Mouse (Mus musculus): ENCODE data around the gene Tmem219. TPM values are rescaled to one million over a fixed set of nuclear protein-coding genes. Genes with fewer than 3 reads are reported as not detected.
A peak's percentile ranks its signal among the peaks of the same experiment; 100 is the strongest.

Gene Tmem219
- polyA plus RNA-seq (2012; rRNA removed), result 83.6 and 92.9 TPM in 2 replicates

DNA sequence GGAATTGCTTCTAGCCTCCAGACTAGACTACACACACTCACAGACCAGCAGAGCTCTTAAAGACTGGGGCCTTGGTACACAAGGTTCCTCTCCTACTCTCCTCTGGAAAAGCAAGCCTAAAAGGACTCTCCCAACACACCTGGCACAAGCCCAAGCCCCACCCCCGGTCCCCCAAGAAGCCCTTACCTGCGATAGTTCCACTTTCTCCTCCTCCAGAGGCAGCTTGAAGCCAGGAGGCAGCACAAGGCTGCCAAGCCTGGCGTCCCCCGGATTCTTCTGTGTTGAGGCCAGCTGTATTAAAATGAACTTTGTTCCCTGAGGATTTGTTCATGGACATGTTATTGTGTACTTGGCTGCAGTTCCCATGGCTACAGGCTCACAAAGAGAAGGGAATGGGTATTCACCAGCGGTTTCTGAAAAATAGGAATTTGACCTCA lies at the start of gene Tmem219:
Gene Tmem219 (minus strand): TSS at position 294 of the 437 bp plus-strand sequence.
- WGBS, result 30% methylated on average over 5 of the region's 5 CpGs
- Histone ChIP-seq H3K4me3 (replicated peaks; ENCODE audit: extremely low read depth, low read depth, low read length) (no peak within 1 kb of the TSS), H3K4me1 (ENCODE audit: control insufficient read depth, insufficient read depth, low read length) (no peaks in the 10 kb centered on the region; the same call in 1 of the 2 replicates)
- DNase-seq, result peak; percentile 58
- TF ChIP-seq CTCF (IDR thresholded peaks at IDR 0.05; ENCODE audit: insufficient read depth, low read length), result no peak
- TF ChIP-seq POLR2A (IDR thresholded peaks at IDR 0.05; ENCODE audit: borderline replicate concordance, extremely low read depth, low read depth, low read length), result no peak

DNA sequence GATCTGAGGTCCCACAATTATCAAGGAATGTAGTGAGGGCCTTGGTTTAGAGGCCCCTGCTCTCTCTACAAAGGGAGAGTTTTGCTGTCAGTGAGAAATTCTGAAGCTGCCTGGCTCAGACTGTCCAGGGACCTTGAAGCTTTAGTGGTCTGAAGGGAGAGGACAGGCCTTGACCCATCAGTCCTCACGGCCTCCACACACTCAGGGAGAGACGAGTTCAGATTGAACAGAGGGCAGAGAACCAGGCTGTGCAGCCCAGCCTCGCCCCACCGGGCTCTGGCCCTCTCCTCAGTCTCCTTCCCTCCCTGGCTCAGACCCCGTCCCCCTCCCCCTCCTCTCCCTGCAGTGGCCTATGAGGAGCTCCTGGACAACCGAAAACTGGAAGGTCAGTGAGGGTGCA lies 44.6 kb upstream of the Tmem219 start:
- no peak for DNase-seq
- 83% methylated on average over 6 of the region's 6 CpGs for WGBS
- Histone ChIP-seq H3K4me3 (replicated peaks; ENCODE audit: extremely low read depth, low read depth, low read length) (no peak overlapping the region), H3K4me1 (ENCODE audit: control insufficient read depth, insufficient read depth, low read length) (no peaks in the 10 kb centered on the region)
- TF ChIP-seq POLR2A (IDR thresholded peaks at IDR 0.05; ENCODE audit: borderline replicate concordance, extremely low read depth, low read depth, low read length), result no peak
- TF ChIP-seq CTCF (IDR thresholded peaks at IDR 0.05; ENCODE audit: insufficient read depth, low read length), result no peak

DNA sequence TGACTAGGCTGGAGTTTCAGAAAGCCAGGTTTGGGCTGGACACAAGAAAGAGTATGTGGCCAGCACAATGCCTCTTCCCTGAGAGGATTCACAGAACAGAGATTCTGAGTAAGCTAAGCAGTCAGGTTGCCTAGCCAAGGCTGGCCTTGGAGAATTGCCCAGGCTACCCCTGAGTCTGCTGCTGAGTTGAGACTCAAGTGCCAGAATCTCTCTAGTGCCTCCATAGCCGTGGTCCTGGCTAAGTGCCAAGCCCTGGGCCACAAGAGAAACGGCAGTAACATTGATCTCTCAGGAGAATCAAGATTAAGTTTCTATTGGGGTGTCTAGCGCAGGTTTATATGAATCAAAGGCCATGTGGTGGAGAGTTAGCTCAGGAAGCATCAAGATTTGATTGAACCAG lies 42.9 kb upstream of the Tmem219 start:
- DNase-seq, result no peak
- 33% methylated on average over 3 of the region's 3 CpGs for WGBS
- TF ChIP-seq POLR2A (IDR thresholded peaks at IDR 0.05; ENCODE audit: borderline replicate concordance, extremely low read depth, low read depth, low read length) (no peak), CTCF (IDR thresholded peaks at IDR 0.05; ENCODE audit: insufficient read depth, low read length) (no peak)
- Histone ChIP-seq H3K4me3 (replicated peaks; ENCODE audit: extremely low read depth, low read depth, low read length) (no peak overlapping the region), H3K4me1 (ENCODE audit: control insufficient read depth, insufficient read depth, low read length) (no peaks in the 10 kb centered on the region)

DNA sequence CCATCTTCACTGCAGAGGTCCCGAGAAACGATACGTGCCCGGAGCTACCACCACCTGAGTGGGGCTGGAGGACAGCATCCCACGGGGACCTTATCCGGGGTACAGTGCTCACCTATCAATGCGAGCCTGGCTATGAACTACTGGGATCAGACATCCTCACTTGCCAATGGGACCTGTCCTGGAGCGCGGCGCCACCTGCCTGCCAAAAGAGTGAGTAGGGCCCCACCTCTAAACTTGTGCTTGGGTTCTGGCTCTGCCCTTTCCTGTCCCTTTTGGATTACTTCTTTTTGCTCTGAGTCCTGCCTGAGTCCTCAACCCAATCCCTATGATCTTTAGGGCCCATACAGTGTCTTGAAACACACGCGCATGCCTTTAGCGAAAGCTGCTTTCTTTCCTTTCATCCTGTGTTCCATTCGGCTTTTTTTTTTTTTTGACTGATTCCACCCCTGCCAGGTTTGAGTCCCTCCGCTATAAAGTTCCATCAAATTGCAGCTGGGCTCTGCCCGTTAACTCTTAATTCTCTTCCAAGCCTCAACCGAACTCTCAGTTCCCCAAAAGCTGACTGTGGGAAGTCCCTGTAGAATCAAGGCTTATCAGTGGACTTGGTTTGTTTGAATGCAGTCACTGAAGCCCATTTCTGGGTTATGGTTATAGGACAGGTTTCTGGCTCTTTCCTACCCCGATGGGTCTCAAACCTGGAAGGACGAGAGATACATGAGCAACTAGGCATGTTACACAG lies 41.0 kb upstream of the Tmem219 start:
- no peak overlapping the region for H3K4me3 ChIP-seq (replicated peaks; ENCODE audit: extremely low read depth, low read depth, low read length)
- TF ChIP-seq CTCF (IDR thresholded peaks at IDR 0.05; ENCODE audit: insufficient read depth, low read length), result peak; percentile 61
- no peak for TF ChIP-seq POLR2A (IDR thresholded peaks at IDR 0.05; ENCODE audit: borderline replicate concordance, extremely low read depth, low read depth, low read length)
- WGBS, result 33% methylated on average over 19 of the region's 19 CpGs
- peak; percentile 52 for DNase-seq
- 0 out of 2 replicates have a peak, but pooled peaks cover 2% of the 10 kb centered on the region for H3K4me1 ChIP-seq (ENCODE audit: control insufficient read depth, insufficient read depth, low read length)

DNA sequence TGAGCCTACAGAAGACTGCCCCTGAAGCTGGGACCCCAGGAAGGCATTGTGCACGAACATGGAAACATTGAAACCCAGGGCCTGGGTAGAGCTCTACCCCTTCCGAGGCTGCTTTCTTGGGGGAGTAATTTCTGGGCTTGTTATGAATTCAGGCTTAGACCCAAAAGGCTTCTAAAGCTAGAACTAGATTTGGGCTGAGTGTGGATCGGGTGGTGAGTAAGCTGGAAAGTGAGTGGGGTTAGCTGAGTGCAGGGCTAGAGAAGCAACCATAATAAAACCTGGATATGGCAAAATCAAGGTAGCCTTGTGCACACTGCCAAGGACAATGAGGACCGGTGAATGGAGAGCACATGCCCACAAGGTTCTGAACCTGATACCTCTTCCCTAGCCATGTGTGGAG lies 39.2 kb upstream of the Tmem219 start:
- DNase-seq, result no peak
- TF ChIP-seq CTCF (IDR thresholded peaks at IDR 0.05; ENCODE audit: insufficient read depth, low read length), result no peak
- no peak for TF ChIP-seq POLR2A (IDR thresholded peaks at IDR 0.05; ENCODE audit: borderline replicate concordance, extremely low read depth, low read depth, low read length)
- WGBS, result 89% methylated on average over 4 of the region's 4 CpGs
- H3K4me1 ChIP-seq (ENCODE audit: control insufficient read depth, insufficient read depth, low read length), result 0 out of 2 replicates have a peak, but pooled peaks cover 2% of the 10 kb centered on the region
- no peak overlapping the region for H3K4me3 ChIP-seq (replicated peaks; ENCODE audit: extremely low read depth, low read depth, low read length)

DNA sequence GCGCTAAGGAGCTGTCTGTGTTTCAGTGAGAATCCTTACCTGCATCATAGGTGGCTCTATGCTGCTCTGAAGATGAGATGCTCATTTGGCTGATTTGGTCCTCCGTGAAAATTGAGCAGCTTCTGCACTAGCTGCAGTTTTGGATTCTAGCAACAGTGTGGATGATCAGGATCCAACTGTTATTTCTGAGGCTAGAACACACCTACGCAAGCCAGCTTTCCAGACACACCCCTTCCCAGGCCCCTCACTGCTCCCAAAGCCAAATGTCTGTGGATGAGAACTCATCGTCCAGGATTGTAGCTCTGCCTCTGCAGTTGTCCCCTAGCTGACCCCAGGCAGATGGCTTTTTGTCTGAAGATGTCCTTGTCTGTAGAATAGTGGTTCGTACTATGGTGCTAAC lies 38.4 kb upstream of the Tmem219 start:
- no peak for TF ChIP-seq POLR2A (IDR thresholded peaks at IDR 0.05; ENCODE audit: borderline replicate concordance, extremely low read depth, low read depth, low read length)
- no peak for TF ChIP-seq CTCF (IDR thresholded peaks at IDR 0.05; ENCODE audit: insufficient read depth, low read length)
- WGBS, result 86% methylated on average over 5 of the region's 5 CpGs
- no peak overlapping the region for H3K4me3 ChIP-seq (replicated peaks; ENCODE audit: extremely low read depth, low read depth, low read length)
- DNase-seq, result no peak
- 0 out of 2 replicates have a peak, but pooled peaks cover 2% of the 10 kb centered on the region for H3K4me1 ChIP-seq (ENCODE audit: control insufficient read depth, insufficient read depth, low read length)

DNA sequence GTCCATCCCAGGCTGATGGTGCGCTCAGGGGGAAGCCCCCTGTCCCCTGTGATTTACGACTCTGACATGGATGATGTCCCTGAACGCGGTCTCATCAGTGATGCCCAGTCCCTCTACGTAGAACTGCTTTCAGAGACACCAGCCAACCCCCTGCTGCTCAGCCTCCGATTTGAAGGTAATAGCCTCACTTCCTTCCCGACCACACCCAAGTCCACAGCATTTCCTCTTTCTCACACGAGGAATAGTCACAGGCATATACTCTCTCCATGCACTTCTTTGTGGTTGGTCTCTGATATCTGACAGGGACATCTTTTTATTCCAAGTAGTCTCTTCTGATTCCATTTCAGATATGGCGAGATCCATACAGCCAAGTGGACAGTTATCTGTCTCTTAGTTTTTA lies 37.1 kb upstream of the Tmem219 start:
- WGBS, result 37% methylated on average over 9 of the region's 9 CpGs
- no peak overlapping the region for H3K4me3 ChIP-seq (replicated peaks; ENCODE audit: extremely low read depth, low read depth, low read length)
- no peak for DNase-seq
- 0 out of 2 replicates have a peak, but pooled peaks cover 2% of the 10 kb centered on the region for H3K4me1 ChIP-seq (ENCODE audit: control insufficient read depth, insufficient read depth, low read length)
- TF ChIP-seq POLR2A (IDR thresholded peaks at IDR 0.05; ENCODE audit: borderline replicate concordance, extremely low read depth, low read depth, low read length) (no peak), CTCF (IDR thresholded peaks at IDR 0.05; ENCODE audit: insufficient read depth, low read length) (no peak)

DNA sequence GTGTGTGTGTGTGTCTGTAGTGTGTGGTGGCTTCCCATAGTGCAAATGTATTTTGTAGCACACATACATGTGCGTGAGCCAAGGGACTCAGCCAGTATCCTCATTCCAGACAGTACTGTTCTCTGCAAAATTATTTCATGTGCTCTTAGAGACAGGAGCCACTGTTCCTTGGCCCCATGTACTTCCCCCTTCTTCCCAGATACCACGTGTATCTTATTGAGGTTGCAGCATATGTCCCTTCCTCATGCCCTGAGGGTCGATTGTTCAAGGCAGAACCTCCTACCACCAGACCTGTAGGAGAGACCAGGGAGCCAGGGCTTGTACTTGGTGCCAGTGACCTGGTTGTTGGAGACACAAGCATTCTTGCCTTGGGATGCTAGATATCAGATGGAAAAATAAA lies 32.4 kb upstream of the Tmem219 start:
- Histone ChIP-seq H3K4me3 (replicated peaks; ENCODE audit: extremely low read depth, low read depth, low read length) (no peak overlapping the region), H3K4me1 (ENCODE audit: control insufficient read depth, insufficient read depth, low read length) (0 out of 2 replicates have a peak, but pooled peaks cover 2% of the 10 kb centered on the region)
- 47% methylated on average over 3 of the region's 3 CpGs for WGBS
- no peak for DNase-seq
- TF ChIP-seq POLR2A (IDR thresholded peaks at IDR 0.05; ENCODE audit: borderline replicate concordance, extremely low read depth, low read depth, low read length) (no peak), CTCF (IDR thresholded peaks at IDR 0.05; ENCODE audit: insufficient read depth, low read length) (no peak)

DNA sequence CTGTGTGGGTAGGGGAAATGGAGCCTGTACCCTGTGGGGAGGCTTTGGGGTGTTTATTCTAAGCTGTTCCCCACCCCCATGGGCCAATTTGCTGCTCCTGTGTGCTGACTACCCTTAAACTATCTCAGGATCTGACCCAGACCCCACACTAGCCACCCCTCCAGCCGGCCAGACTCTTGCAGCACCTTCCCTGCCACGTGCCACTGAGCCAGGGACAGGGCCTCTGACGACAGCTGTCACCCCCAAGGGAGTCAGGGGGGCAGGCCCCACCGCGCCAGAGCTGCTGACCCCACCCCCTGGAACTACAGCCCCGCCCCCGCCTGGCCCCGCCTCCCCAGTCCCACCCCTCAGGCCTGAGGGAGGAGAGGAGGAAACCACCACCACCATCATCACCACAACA lies 29.9 kb upstream of the Tmem219 start:
- no peak for DNase-seq
- H3K4me1 ChIP-seq (ENCODE audit: control insufficient read depth, insufficient read depth, low read length), result 0 out of 2 replicates have a peak, but pooled peaks cover 3% of the 10 kb centered on the region
- H3K4me3 ChIP-seq (replicated peaks; ENCODE audit: extremely low read depth, low read depth, low read length), result no peak overlapping the region
- no peak for TF ChIP-seq CTCF (IDR thresholded peaks at IDR 0.05; ENCODE audit: insufficient read depth, low read length)
- TF ChIP-seq POLR2A (IDR thresholded peaks at IDR 0.05; ENCODE audit: borderline replicate concordance, extremely low read depth, low read depth, low read length), result no peak
- WGBS, result 2% methylated on average over 8 of the region's 8 CpGs

DNA sequence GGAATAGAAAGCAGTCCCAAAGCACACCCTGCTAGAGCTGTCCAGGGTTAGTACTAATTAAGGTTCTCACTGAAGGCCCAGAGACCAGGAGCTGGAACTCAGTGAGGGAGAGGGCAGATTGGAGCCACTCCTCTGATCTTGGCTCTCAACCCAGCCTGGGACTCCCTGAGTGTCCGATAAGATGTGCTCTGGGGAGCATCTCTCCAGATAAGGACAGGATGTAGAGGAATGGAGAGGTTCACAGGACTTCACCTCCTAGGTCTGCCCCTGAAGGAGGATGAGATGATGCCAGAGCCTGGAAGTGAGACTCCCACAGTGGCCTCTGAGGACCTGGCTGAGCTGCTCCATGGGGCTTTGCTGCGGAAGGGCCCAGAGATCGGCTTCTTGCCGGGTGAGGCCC lies 29.0 kb upstream of the Tmem219 start:
- Histone ChIP-seq H3K4me1 (ENCODE audit: control insufficient read depth, insufficient read depth, low read length) (0 out of 2 replicates have a peak, but pooled peaks cover 3% of the 10 kb centered on the region), H3K4me3 (replicated peaks; ENCODE audit: extremely low read depth, low read depth, low read length) (no peak overlapping the region)
- TF ChIP-seq POLR2A (IDR thresholded peaks at IDR 0.05; ENCODE audit: borderline replicate concordance, extremely low read depth, low read depth, low read length) (no peak), CTCF (IDR thresholded peaks at IDR 0.05; ENCODE audit: insufficient read depth, low read length) (no peak)
- DNase-seq, result no peak
- WGBS, result 22% methylated on average over 4 of the region's 4 CpGs
